In the genomic region with DNA sequence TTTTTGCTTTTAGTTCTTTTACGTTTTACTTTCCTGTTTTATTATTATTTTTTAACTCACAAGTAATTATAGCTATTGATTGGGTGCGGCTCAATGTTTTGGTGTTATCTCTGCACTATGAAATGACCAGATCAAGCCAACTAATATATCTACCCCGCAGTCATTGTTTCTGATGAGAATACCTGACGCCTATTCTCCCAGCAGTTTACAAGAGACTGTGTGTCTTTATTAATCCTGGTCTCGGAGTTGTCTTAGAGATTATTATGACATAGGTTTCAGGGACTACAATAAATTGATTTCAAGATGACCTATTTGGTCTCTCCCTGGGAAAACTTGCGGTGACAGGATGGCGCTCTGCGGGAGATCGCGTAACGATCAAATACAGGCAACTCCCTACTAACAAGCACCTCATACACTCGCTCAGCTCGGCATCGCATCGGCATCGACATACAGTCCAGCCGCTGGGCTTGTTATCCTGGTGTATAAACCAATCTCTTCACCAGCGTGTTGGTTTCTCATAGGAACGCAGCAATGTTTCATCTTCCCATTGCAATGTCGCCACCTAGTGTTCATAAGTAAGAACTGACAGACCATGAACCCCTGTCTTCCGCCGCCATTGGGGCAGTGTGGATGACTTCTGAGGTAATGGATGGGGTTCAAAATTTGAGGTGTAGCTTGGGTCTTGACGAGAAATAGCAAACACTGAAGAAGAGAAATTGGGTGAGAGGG, we compare ENCODE assay signal across 8 mouse cellular contexts. TPM values are rescaled to one million over a fixed set of nuclear protein-coding genes. Genes with fewer than 3 reads are reported as not detected.
DNase-seq lines count a peak whose midpoint lies in the region; ATAC-seq and TF ChIP-seq lines count a peak whose summit lies in the region.

No protein-coding gene starts in this region.

- peak; percentile 49 for TF ChIP-seq CTCF in ES-Bruce4 (IDR thresholded peaks at IDR 0.05; ENCODE audit: low read depth, low read length)

- no peak for TF ChIP-seq POLR2A in ES-Bruce4 (IDR thresholded peaks at IDR 0.05; ENCODE audit: insufficient read depth, low read length)

- no peak overlapping the region for H3K4me2 ChIP-seq in liver, embryonic 13.5 days
- no peak overlapping the region; the same call in 1 of the 2 replicates for H3K4me2 ChIP-seq in neural tube, embryonic 11.5 days (ENCODE audit: low read depth)

- ATAC-seq in erythroid progenitor cell, adult 5-6 weeks (replicated peaks; ENCODE audit: low FRiP score, poor library complexity, severe bottlenecking): peak; percentile 77
- peak; percentile 29; the same call in 1 of the 2 replicates for ATAC-seq in liver, embryonic 13.5 days (ENCODE audit: low read depth)
- ATAC-seq in neural tube, embryonic 11.5 days (ENCODE audit: insufficient read depth, low FRiP score, low TSS enrichment): peak; percentile 35

- no peak overlapping the region for H3K4me3 ChIP-seq in ES-Bruce4 (ENCODE audit: low read depth, low read length)
- no peak overlapping the region for H3K4me3 ChIP-seq in liver, embryonic 13.5 days (replicated peaks)
- H3K4me3 ChIP-seq in neural tube, embryonic 11.5 days (ENCODE audit: low read depth, low read length): no peak overlapping the region

- H3K4me1 ChIP-seq in ES-Bruce4 (ENCODE audit: control insufficient read depth, insufficient read depth, low read length): no peaks in the 10 kb centered on the region
- no peaks in the 10 kb centered on the region for H3K4me1 ChIP-seq in liver, embryonic 13.5 days (replicated peaks)
- H3K4me1 ChIP-seq in neural tube, embryonic 11.5 days (ENCODE audit: control insufficient read depth, insufficient read depth, low read length): no peaks in the 10 kb centered on the region

- TF ChIP-seq EP300 in ES-Bruce4 (IDR thresholded peaks at IDR 0.05; ENCODE audit: insufficient read depth, low read depth, low read length): no peak

- intact Hi-C loops in heart, postnatal 10 days (cut with DNase I): loop anchor here (2.0 to 5.0 kb wide), 5 partner anchors 72 to 266 kb away; no protein-coding TSS in a partner anchor

- no peaks in the 10 kb centered on the region for H3K27me3 ChIP-seq in ES-Bruce4 (ENCODE audit: control insufficient read depth, insufficient read depth, low read length, poor library complexity, severe bottlenecking)
- peaks cover 7% of the 10 kb centered on the region for H3K27me3 ChIP-seq in liver, embryonic 13.5 days
- no peaks in the 10 kb centered on the region for H3K27me3 ChIP-seq in neural tube, embryonic 11.5 days (ENCODE audit: control insufficient read depth, insufficient read depth, low read length)

- no peaks in the 10 kb centered on the region for H3K36me3 ChIP-seq in ES-Bruce4 (ENCODE audit: control insufficient read depth, insufficient read depth, low read length, poor library complexity, severe bottlenecking)
- no peaks in the 10 kb centered on the region for H3K36me3 ChIP-seq in liver, embryonic 13.5 days
- H3K36me3 ChIP-seq in neural tube, embryonic 11.5 days (ENCODE audit: control insufficient read depth, insufficient read depth, low read length): no peaks in the 10 kb centered on the region

- 24% methylated on average over 23 of the region's 23 CpGs for WGBS in liver, embryonic 13.5 days (ENCODE audit: insufficient replicate concordance)
- 33% methylated on average over 23 of the region's 23 CpGs for WGBS in neural tube, embryonic 11.5 days

- DNase-seq in brain, embryonic 18.5 days (ENCODE audit: low read depth, low spot score): peak; percentile 66
- DNase-seq in heart, postnatal 10 days: peak; percentile 76 to 79
- peak; percentile 66 to 67 for DNase-seq in kidney, postnatal 36 days
- DNase-seq in liver, embryonic 13.5 days: peak; percentile 27
- DNase-seq in neural tube, embryonic 11.5 days (ENCODE audit: low spot score): peak; percentile 70
- peak; percentile 62 for DNase-seq in testis, postnatal 14 days (ENCODE audit: low spot score)

- H3K9ac ChIP-seq in ES-Bruce4 (ENCODE audit: low read depth, poor library complexity, severe bottlenecking): no peak overlapping the region
- no peak overlapping the region for H3K9ac ChIP-seq in liver, embryonic 13.5 days
- H3K9ac ChIP-seq in neural tube, embryonic 11.5 days (ENCODE audit: low read length): no peak overlapping the region

- H3K27ac ChIP-seq in ES-Bruce4 (ENCODE audit: insufficient read depth, low read length): no peak overlapping the region
- no peak overlapping the region for H3K27ac ChIP-seq in liver, embryonic 13.5 days
- H3K27ac ChIP-seq in neural tube, embryonic 11.5 days (ENCODE audit: low read depth, low read length): no peak overlapping the region

- no peaks in the 10 kb centered on the region for H3K9me3 ChIP-seq in ES-Bruce4 (replicated peaks; ENCODE audit: control insufficient read depth, insufficient read depth, low read length, poor library complexity, severe bottlenecking)
- H3K9me3 ChIP-seq in liver, embryonic 13.5 days (replicated peaks): no peaks in the 10 kb centered on the region
- H3K9me3 ChIP-seq in neural tube, embryonic 11.5 days (ENCODE audit: control insufficient read depth, low read length): no peaks in the 10 kb centered on the region

RNA-seq across cellular contexts. Expression of a gene that starts 31.2 kb away (rescaled TPM):
- polyA plus RNA-seq in ES-Bruce4 (2011; ENCODE audit: insufficient read depth, insufficient read length, low read depth, missing spikeins): 0.33 and 1.7 TPM in 2 replicates
- total RNA-seq in erythroid progenitor cell, adult 5-6 weeks (2015; ENCODE audit: low replicate concordance): not detected in 2 replicates
- 3.4 and 40.2 TPM in 2 replicates for total RNA-seq in erythroid progenitor cell, adult 5-6 weeks (2017; ENCODE audit: low replicate concordance)
- not detected for total RNA-seq in heart, postnatal 10 days (2021)
- 3.0 and 3.4 TPM in 2 replicates for polyA plus RNA-seq in liver, embryonic 13.5 days (2015; fragmentation: Nextera tagmentation; extraction: Ambion mirVana)
- 1.9 and 2.1 TPM in 2 replicates for polyA plus RNA-seq in neural tube, embryonic 11.5 days (2014; fragmentation: Nextera tagmentation; extraction: Ambion mirVana)

RNA-seq across cellular contexts. Expression of a gene that starts 34.0 kb away (rescaled TPM):
- not detected in 2 replicates for polyA plus RNA-seq in ES-Bruce4 (2011; ENCODE audit: insufficient read depth, insufficient read length, low read depth, missing spikeins)
- total RNA-seq in erythroid progenitor cell, adult 5-6 weeks (2015; ENCODE audit: low replicate concordance): not detected in 2 replicates
- total RNA-seq in erythroid progenitor cell, adult 5-6 weeks (2017; ENCODE audit: low replicate concordance): not detected in 2 replicates
- total RNA-seq in heart, postnatal 10 days (2021): not detected
- not detected in 2 replicates for polyA plus RNA-seq in liver, embryonic 13.5 days (2015; fragmentation: Nextera tagmentation; extraction: Ambion mirVana)
- polyA plus RNA-seq in neural tube, embryonic 11.5 days (2014; fragmentation: Nextera tagmentation; extraction: Ambion mirVana): not detected in 2 replicates

Comparison
In these comparisons a context has a peak if more than half of its experiments do, and no peak if none do; other contexts are left out.
1. DNase-seq: peak in every context shown above with its lines; median percentile 78 in heart, postnatal 10 days; 70 in neural tube, embryonic 11.5 days; 66 in kidney, postnatal 36 days; 66 in brain, embryonic 18.5 days; 62 in testis, postnatal 14 days; 27 in liver, embryonic 13.5 days.